Mouse (Mus musculus) NIH3T3 (cell line): ENCODE measurements around the gene Golgb1.

ENCODE experiments used
- DNase-seq: peaks from one replicate; pipeline ENCODE4 v3.0.0-alpha.2; 2012; ENCODE audit warnings: low read depth

The Golgb1 gene

DNA sequence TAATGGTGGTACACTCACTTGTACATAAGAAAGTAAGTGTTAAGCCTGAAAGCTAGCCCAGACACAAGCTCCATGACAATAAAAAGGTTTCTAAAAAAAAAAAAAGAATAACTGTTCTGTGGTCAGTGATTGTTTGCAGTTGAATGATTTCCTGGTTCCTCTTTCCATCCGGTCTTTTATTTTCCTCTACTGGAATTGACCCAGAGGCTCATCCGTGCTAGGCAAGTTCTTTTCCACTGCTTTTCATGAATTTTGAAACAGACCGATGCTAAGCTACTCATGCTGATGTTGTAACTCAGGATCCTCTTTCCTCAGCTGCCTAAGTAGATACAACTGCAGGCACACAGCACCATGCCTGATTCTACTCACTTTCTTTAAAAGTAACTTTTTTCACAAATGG, 45.5 kb downstream of the Golgb1 start:
- no peak for DNase-seq

DNA sequence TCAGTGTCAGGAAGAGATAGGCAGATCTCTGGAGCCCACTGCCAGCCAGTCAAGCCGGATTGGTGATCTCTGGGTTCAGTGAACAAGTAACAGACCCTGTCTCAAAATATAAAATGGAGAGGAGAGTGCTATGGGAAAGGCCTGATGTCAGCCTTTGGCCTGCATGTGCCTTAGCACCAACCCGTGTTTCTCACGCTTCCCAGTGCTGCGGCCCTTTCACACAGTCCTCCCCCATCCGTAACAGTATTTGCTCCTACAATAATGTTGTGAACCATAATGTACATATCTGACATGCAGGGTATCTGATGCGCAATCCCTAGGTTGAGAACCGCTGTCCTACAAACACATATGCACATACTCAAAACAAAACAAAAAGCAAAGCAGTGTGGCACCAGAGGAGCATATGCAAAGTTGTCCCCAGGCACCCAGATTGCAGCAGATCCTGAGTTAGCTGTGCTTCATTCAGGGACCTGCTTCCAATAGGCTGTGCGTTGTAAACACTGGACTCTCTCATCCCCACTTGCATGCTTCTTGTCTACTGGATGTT, 46.2 kb downstream of the Golgb1 start:
- no peak for DNase-seq

DNA sequence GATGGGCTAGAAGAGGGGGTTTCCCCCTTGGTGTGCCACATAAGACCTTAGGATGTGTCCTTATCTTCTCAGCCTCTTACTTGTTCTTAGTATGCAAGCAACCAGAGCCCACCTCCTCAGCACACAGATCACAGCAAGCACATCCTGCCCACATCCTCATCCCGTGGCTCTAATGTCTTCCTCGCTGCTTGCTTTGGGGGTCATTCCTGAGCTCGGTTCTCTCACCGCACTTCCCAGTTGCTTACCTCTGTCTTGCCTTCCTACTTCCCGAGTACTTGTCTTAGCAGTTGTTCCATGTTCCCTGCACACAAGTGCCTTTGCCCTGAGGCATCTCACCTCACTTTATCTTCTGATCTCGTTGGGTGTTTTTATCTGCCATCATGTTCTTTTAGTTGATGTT, 47.0 kb downstream of the Golgb1 start:
- no peak for DNase-seq

DNA sequence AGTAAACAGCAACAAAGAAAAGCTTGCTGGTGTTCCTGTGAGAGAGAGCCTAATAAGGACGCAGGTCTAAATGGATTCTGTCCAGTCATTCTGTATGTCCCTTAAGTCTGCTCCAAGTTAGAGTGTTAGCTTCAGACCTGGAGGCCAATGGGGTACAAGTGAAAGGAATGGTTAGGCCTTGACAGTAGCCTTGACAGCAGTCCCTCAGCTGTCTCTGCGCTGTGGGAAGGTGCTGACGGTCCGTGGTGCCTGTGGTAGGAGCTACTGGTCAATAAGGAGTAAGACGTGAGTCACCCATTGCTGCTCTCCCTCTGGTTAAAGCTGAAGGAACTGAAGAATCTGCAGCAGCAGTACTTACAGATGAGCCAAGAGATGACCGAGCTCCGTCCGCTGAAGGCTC, 49.4 kb downstream of the Golgb1 start:
- no peak for DNase-seq

DNA sequence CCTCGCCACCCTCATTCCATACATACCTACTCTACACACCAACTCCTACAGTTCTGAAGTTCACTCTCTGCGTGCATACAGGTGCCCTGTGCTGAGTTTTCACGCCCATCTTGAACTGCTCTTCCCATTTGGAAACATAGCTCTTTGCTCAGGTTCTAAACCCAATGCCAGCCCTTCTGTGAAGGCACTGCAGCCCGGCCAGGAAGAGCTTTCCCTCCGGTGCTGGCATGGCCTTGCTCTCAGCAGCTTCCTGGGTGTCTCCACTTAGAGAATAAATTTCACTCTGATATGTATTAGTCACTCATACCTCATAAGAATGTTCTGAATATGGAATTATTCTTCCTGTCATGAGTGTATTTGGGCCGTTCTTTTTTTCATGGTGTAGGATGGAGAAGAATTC, 50.4 kb downstream of the Golgb1 start:
- no peak for DNase-seq

DNA sequence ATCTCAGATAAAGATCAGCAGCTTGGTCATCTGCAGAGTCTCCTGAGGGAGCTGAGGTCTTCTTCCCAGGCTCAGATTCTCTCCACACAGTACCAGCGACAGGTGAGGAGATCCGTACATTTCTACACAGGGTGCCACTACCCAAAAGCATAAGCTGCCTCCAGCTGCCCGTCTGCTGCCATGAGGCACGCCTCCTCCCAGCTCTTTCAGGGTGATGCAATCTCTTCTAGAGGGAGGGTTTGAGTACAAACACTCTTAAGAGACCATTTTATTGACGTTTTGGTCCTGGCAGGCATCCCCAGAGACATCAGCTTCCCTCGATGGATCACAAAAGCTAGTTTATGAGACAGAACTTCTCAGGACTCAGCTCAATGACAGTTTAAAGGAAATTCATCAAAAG, 50.9 kb downstream of the Golgb1 start:
- no peak for DNase-seq

DNA sequence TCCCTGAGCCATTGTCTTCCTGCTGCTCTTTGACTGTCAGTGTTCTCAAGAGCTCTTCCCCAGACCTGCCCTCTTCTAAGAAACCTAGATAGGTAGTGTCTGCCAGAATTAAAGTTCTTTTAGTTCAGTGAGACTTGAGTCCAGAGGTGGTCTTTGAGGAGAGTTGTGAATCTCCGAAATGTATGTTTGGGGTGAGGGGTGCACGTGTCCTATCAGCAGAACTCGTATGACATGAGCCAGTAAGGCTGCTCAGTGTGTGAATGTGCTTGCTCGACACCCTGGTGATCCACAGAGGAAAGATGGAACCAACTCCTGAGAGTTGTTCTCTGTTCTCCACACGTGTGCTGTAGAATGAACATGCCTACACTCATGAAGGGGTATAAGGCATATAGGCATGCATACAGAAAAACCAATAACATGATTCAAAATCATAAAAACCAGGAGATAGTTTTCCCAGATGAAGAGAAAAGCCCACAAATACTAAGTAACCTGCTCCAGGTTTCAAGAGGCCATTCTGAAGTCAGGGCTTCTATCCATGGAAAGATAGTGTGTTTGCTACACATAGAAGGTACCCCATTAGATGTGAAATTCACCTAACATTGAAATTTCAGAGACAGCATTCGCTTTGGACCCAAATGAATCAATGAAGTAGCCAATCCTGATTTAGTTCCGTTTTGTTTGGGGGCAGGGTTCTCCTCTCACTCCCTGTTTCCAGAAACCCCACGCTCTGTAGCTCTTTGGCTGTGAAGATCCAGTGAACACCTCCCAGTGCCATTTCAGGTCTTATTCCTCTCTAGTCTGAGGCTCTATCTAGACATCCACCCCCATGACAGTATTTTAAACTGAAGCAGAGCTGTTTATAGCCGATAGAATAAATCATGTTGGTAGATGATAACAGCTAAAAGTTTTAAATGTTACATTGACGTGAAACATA, 51.8 kb downstream of the Golgb1 start:
- no peak for DNase-seq

DNA sequence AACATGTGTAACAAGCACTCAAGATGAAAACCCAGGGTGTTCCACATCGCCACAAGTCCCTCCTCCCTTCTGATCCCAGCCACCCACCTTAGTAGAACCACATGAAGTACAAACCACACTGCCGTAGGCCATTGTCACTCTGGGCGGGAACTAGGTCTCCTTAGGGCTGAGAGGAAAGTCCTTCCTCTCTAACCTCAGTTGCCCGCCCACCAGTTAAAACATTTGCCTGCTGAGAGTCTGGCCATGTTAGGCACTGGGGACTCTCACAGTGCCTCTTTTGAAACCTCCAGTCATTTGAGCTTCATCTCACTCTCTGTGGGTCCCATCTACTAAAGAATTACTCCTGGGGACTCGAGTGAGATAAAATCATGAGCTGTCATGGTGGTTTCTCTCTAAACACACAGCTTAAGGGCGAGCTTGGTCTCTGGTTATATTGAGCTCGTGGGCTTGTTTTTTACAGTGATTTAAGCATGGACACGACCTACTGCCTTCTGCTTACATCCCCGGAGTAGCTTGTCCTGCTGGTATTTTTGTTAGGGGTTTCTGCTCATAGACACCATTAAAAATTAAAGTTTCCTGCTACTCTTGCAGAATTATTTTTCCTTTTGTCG, 52.7 kb downstream of the Golgb1 start:
- no peak for DNase-seq

DNA sequence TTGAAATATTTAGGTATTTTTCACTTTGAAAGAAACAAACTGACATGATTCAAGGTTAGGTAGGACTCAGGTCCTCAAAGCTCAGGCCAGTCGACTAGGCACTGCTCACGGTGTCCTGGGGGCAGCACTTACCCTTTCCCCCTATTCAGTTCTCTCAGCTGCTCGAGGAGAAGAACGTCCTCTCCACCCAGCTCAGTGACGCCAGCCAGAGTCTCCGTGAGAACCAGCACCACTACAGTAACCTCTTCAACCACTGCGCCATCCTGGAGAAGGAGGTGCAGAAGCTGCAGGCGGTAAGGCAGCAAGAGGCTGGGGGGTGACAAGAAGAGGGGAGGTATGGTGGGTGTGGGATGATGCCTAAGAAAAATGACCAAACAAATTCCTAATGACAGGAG, 53.2 kb downstream of the Golgb1 start:
- DNase-seq: no peak

DNA sequence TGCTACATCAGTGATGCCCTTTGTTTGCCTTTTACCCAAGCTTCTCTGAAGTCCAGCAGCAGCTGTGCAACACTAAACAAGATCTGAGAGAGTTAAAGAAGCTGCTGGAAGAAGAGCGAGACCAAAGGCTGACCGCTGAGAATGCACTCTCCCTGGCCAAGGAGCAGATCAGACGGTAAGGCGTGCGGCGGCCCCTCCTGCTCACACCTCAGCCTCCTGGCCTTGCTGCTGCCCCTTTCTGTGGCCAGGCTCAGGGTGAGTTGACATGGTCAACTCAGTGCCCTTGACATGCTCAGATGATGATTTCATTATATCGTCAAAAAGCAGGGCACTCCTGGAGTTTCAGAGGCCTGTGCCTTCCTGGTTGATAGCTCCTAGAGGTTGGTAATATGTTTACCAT, 54.3 kb downstream of the Golgb1 start:
- no peak for DNase-seq

DNA sequence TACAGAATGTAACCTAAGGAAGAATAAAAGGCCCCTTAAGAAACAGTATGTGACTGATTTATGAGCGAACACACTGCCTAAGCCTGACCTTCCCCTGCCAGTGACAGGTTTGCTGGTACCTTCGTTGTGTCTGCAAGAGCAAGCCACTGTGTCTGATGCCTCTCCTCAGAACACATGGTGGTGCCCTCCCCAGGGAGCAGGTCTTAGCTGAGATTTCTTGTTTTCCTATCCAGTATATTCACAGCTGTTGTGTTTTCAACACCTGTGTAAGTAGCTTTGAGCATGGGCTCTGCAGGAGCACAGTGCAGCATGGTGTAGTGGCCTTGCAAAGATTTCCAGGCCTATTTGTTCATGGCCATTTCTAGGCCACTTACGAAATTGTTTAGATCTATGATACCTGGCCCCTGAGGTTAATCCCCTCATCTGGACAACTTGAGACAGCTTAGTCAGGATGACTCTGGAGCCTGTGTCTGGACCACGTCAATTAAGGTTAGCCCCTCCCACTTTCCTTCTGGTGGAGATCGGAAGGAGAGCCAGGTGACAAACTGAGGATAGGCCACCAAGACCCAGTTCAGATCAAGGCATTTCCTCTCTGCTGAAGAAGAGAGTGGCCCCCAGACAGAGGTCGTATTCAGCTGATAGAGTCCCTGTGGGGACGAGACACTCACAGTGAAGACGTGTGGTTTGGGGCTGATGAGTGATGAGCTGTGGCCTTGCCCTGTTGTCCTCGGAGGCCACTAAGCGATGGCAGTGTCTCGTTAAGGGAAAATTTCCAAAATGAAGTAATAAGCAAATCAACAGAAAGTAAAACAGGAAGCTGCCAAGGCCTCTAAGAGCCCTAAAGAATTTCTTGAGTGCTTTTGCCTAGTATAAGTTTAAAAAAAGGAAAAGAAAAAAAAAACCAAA, 55.5 kb downstream of the Golgb1 start:
- DNase-seq: no peak

DNA sequence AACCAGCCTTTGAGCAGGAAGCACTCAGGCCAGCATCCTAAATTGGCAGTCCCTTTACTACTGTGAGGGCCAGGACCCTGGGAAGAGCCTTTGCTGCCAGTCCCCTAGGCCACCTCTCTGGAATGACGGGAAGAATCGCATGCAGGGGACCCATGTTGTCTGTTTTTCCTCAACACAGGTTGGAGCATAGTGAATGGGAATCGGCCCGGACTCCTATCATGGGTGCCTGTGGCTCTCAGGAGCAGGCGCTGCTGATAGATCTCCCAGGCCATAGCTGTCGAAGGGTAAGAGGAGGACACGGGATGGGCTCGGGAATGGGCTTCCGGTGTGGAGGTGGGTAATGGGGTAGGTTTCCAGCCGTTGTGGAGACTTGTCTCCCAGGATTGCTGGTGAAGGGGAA, 56.4 kb downstream of the Golgb1 start:
- DNase-seq: no peak

DNA sequence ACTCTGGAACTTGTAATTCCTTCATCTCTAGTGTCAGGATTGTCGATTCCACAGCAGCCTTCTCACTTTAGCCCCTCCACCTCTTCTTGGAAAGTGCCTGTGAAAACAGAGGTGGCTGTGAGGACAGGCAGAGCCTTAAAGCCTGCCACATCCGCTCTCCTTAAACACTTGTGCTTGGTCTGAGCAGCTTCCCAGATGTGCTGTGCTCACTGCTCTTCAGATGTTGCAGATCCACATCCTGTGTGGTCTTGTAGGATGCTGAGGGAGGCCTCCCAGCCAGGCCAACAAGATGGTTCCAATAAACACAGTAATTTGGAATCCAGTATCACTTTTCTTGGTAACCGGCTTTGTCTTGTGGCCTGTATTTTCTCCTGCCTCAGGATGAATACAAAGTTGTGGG, 57.0 kb downstream of the Golgb1 start:
- DNase-seq: no peak

DNA sequence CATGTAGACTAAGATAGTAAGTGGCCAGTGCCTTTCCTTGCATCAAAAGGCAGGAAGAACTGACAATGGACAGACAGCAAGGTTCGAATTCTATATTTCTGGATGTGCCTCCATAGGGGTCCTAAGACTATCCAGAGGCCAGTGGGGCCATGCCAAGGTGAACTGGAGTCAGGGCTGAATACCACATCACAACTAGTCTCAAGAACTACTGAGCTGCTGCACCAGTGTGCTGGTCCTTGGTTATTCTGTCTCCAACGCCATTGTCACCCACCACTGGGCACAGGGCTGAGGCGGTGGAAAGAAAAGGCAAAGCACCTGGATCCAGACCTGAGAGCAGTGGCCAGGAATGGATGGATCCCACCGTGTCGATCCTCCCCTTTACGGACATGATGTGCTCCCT, 57.6 kb downstream of the Golgb1 start:
- DNase-seq: no peak

DNA sequence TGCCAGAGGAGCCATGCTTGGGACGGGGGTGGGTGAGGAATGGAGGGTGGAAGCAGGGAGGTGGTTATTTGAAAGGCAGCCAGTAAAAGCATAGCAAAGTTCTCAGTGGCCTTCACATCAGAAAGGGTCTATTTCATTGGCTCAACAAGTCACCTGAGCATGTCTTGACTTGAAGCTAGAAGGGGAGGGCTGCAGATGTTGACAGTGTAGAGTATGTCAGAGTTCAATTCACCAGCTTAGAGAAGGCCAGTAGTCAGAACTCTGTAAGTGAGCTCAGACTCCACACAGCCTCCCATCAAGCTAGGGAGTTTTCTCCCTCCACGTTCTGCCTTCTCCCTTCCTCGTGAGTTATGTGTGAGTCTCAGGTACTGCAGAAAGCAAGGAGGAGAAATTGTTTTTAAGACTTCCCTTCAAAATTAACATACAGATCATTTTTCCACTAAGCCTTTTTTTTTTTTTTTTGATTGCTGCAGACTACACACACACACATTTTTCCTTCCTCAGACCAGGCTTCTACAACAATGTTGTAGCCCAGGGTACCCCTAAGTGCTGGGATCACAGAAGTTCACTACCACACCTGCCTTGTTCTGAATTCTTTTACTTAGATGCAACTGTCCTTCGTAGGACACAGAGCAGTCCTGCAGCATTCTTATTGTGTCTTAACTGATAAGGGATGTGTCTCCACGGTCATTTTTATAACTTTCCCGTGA, 59.3 kb downstream of the Golgb1 start:
- peak; percentile 39 for DNase-seq

DNA sequence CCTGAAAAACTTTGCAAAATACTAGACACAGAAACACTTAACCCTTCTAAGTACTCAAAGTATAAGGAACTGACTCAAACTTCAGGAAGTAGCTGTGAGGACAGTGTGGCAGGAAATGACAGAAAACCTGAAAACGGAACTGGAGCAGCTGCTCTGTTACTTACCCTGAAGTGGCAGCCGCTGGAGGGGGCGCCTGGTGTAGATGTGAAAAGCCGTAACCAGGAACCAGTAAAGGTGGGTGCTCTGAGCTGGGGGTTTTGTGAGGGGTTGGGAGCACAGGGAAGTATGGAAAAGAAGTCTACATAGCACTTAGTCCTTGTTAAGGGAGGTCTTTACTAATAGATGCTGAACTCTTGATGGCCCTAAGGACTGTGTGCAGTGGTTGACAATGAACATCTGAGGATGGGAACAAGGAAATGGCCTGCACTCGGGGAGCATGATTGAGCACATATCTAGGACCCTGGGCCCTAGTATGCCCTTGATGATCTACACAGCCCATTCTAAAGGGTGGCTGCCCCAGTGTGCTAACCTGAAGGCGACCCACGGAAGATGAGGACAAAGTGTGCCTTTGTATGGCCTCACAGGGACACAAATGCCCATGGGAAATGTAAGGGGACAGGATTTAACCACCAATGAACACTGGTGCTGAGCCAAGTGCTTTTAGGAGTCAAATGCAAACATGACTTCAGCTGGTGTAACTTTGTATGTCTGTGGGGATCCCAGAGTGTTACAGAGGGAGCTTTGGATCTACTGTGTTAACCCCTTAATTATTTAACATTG, 60.1 kb downstream of the Golgb1 start, which contains the start of gene Hcls1:
TSS of gene Hcls1 (plus strand) at position 143 of the 780 bp plus-strand sequence.
- no peak for DNase-seq

DNA sequence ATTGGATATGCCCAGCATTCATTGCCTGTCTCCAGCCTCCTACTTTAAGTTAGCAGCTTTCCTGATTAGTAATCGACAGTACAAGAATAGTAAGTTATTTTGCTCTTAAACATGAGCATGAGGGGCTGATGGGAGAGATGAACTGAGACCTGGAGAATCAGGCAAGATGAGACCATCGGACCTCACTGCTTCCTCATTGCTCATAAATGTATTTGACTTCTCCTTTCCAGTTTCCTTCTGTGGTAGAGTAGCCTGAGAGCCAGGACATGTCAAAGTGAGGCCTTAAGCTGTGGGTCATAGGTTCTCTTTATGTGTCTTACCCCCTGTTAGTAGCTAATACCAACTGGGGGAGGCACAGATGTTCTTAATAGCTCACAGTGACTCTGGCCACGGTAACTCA, 60.9 kb downstream of the Golgb1 start:
- no peak for DNase-seq

DNA sequence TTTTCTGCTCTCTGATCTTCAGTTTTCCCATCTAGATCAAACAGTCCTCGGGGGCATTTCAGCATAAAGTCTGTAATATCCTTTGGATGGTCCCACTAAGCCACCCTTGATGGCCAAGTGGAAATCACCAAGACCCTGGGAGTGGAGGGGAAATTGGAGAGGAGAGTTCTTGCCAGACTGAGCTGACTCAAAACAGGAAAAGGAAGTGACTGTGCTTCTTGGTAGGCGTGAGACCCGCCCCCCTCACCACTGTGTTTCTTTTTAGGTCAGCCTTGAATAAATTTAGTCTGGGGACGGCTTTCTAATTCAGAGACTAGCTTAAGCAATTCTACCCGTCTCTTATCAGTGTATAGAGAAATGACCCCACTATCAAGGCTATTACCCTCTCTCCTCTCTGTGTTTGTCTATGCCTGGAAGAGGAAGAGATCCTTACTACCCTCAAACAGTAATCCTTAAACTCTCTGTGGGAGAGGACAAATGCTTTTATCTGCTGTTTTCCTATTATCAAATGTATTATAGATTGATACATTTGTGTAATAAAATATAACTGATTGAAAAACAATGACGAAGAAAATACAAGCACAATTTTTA, 66.3 kb downstream of the Golgb1 start:
- DNase-seq: no peak

DNA sequence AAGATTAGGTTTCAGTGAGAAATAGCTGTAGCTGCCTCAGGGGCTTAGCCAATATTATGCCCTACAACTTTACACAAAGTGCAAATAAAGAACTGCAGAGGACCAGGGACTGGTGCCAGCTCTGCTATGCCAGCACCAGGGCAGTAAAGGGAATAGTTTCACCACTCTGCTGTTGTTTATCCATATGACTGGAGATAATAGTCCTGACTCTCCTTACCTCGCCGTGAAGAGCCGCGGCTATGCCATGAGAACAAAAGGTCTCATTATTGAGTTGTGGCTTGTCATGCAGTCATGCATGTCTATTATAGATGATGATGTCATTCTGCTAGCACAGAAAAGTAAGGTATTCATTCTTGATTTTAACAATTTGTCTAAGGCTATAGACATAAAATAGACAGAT, 67.0 kb downstream of the Golgb1 start:
- DNase-seq: no peak

DNA sequence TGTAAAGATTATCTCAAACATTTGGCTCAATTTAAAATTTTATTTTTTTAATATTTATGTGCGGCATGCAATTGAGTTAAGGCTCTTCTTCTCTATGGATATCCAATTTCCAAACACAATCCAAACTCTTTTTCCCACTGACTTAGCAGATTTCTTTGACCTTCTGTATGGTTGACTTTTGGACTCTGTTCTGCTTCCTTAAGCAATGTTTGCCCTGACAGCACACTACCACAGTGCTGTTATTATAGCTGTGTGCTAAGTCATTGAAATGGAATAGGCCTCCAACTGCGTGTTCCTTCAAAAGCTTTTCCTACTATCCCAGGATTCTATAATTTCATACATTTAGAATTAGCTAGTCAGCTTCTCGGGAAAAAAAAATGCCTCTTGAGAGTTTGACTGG, 68.7 kb downstream of the Golgb1 start:
- DNase-seq: no peak
